Mouse (Mus musculus) heart, adult 10 weeks (tissue): ENCODE results near the gene Klk1b21. TPM values are rescaled to one million over a fixed set of nuclear protein-coding genes. Genes with fewer than 3 reads are reported as not detected.

Experiments used
- polyA plus RNA-seq: library from polyadenylated mRNA; stranded (reverse); fragments of 350-450 nt; fragmentation: Illumina TruSeq; extraction: RNeasy Lipid Tissue Mini Kit (QIAGEN cat#74804); gene quantifications from one replicate; pipeline ENCODE4 v1.2.3, GENCODE M21; 2014; ENCODE audit warnings: low read depth, low replicate concordance

The Klk1b21 gene
- polyA plus RNA-seq, result not detected

DNA sequence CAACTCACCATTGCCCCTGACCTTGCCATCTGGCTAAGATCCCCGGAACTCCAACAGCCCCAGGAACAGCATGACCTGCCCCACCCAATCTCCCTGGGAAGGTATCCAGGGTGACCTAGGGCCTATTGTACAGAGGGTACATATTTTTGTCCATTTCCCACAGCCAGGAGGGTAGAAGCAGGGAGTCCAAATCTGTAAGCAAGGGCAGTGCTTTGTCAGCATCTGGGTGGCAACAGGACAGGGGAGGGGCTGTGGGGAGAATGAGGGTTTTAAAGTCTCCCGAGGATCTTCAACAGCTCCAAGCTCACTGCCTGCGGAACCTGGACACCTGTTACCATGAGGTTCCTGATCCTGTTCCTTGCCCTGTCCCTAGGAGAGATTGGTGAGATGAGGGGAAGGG, at the start of gene Klk1b21:
Klk1b21 (plus strand) TSS at position 301 of the 400 bp plus-strand sequence.

DNA sequence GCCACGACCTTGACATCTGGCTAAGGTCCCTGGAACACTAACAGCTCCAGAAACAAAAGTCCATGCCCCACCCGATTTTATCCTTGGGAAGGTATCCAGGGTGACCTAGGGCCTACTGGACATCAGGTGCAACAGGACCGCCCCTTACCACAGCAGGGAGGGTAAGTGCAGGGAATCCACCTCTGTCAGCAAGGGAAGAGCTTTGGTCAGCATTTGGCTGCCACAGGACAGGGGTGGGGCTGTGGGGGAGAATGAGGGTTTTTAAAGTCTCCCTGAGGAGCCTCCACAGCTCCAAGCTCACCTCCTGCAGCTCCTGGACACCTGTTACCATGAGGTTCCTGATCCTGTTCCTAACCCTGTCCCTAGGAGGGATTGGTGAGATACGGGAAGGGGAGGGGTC, 10.2 kb downstream of the Klk1b21 start, which contains the start of gene Klk1b22:
Klk1b22 (plus strand) TSS at position 301 of the 400 bp plus-strand sequence.

GRCm38 (mm10) chr7:44136467-44136866, 34.3 kb downstream of the Klk1b21 start, which contains the start of gene Klk1b16:
TSS of gene Klk1b16 (plus strand) at chr7:44136767.

Other genes with a start within 250 kb of the Klk1b21 start
- not detected for gene Klk4, start 221.2 kb upstream of the Klk1b21 start, polyA plus RNA-seq
- gene Klk15, start 168.6 kb upstream of the Klk1b21 start, polyA plus RNA-seq, result not detected
- not detected for gene Klk1b8, start 151.7 kb upstream of the Klk1b21 start, polyA plus RNA-seq
- not detected for gene Klk1b1, start 135.6 kb upstream of the Klk1b21 start, polyA plus RNA-seq
- gene Klk1b9, start 126.3 kb upstream of the Klk1b21 start, polyA plus RNA-seq, result not detected
- not detected for gene Klk1b11, start 106.5 kb upstream of the Klk1b21 start, polyA plus RNA-seq
- gene Klk1b26, start 90.2 kb upstream of the Klk1b21 start, polyA plus RNA-seq, result 0.45 TPM
- not detected for gene Klk1b27, start 50.0 kb upstream of the Klk1b21 start, polyA plus RNA-seq
- not detected for gene Klk1b22, start 10.3 kb downstream of the Klk1b21 start, polyA plus RNA-seq
- gene Klk1b16, start 34.4 kb downstream of the Klk1b21 start, polyA plus RNA-seq, result not detected
- not detected for gene Klk1b24, start 85.9 kb downstream of the Klk1b21 start, polyA plus RNA-seq
- not detected for gene Klk1b3, start 95.9 kb downstream of the Klk1b21 start, polyA plus RNA-seq
- gene Klk1b4, start 105.1 kb downstream of the Klk1b21 start, polyA plus RNA-seq, result not detected
- gene Klk1b5, start 113.6 kb downstream of the Klk1b21 start, polyA plus RNA-seq, result not detected
- not detected for gene Klk1, start 123.0 kb downstream of the Klk1b21 start, polyA plus RNA-seq
- not detected for gene Gm36864, start 133.8 kb downstream of the Klk1b21 start, polyA plus RNA-seq
- 0.68 TPM for gene 1700028J19Rik, start 144.4 kb downstream of the Klk1b21 start, polyA plus RNA-seq
- gene 2410002F23Rik, start 144.4 kb downstream of the Klk1b21 start, polyA plus RNA-seq, result 18.5 TPM
- gene Acp4, start 155.1 kb downstream of the Klk1b21 start, polyA plus RNA-seq, result not detected
- gene Gm15517, start 159.1 kb downstream of the Klk1b21 start, polyA plus RNA-seq, result not detected
- 1.3 TPM for gene Clec11a, start 204.6 kb downstream of the Klk1b21 start, polyA plus RNA-seq
- gene Shank1, start 207.9 kb downstream of the Klk1b21 start, polyA plus RNA-seq, result 1.0 TPM